Mouse (Mus musculus): Measurements from ENCODE around the gene Pcdh10. TPM values are rescaled to one million over a fixed set of nuclear protein-coding genes. Genes with fewer than 3 reads are reported as not detected.

The Pcdh10 gene
- polyA plus RNA-seq, 1 experiment from 2014 or later: 0.41 TPM

DNA sequence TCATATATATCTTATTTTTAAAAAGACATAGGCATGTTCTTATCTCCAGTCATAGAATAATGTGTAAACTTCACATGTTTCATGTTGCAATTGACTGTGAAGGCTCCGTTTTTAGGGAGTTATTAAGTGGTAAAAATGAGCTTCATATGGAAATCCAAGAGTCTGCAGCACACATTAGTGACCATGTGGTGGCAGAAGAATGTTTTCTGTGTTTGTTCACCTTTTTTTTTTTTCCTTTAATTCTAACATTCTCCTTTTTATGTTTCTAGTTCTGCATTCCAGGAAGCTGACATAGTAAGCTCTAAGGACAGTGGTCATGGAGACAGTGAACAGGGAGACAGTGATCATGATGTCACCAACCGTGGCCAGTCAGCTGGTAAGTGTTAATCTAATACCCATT, 5.6 kb downstream of the Pcdh10 start:
- no peak for DNase-seq (ENCODE audit: low spot score)
- Histone ChIP-seq H3K4me1 (replicated peaks; ENCODE audit: control insufficient read depth, insufficient read depth) (no peaks in the 10 kb centered on the region; the same call in 1 of the 2 replicates), H3K9ac (ENCODE audit: low read length) (no peak overlapping the region), H3K4me2 (replicated peaks; ENCODE audit: low read depth) (no peak overlapping the region), H3K9me3 (ENCODE audit: control insufficient read depth, low read length) (no peaks in the 10 kb centered on the region), H3K4me3 (ENCODE audit: low read depth, low read length) (no peak overlapping the region), H3K36me3 (ENCODE audit: control insufficient read depth, insufficient read depth, low read length) (no peaks in the 10 kb centered on the region), H3K27me3 (ENCODE audit: control insufficient read depth, insufficient read depth, low read length) (peaks cover 9% of the 10 kb centered on the region; the same call in 1 of the 2 replicates), H3K27ac (replicated peaks) (no peak overlapping the region)
- 50% methylated on average over 2 of the region's 2 CpGs for WGBS
- TF ChIP-seq CTCF (IDR thresholded peaks at IDR 0.05; ENCODE audit: low read depth): no peak; the same call in 1 of the 2 replicates
- no peak for TF ChIP-seq EP300 (optimal IDR thresholded peaks at IDR 0.05)
- no peak for ATAC-seq (ENCODE audit: low FRiP score, low TSS enrichment)

DNA sequence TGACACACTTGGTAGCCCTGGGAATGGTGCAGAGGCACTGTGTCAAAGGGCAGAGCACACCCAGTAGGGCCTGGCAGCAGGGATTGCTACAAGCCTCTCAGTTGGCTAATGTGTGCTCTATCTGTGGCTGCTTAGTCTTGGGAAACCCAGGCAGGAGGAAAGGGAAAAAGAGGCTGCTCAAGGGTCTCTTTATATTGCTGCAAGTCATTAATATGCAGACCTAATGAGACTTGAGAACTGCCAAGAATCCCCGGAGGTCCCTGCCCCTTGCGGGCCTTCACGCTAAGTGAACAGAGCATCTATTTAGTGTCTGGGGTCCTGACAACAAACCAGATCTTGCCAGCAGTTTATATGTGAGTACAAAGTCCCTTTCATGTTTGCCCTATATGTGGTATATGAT, 6.8 kb downstream of the Pcdh10 start:
- peaks cover 7% of the 10 kb centered on the region; the same call in 1 of the 2 replicates for H3K27me3 ChIP-seq (ENCODE audit: control insufficient read depth, insufficient read depth, low read length)
- DNase-seq (ENCODE audit: low spot score): no peak
- H3K4me3 ChIP-seq (ENCODE audit: low read depth, low read length): no peak overlapping the region
- no peak overlapping the region for H3K4me2 ChIP-seq (replicated peaks; ENCODE audit: low read depth)
- ATAC-seq (ENCODE audit: low FRiP score, low TSS enrichment): no peak
- no peak for TF ChIP-seq CTCF (IDR thresholded peaks at IDR 0.05; ENCODE audit: low read depth)
- TF ChIP-seq EP300 (optimal IDR thresholded peaks at IDR 0.05): no peak
- WGBS: 74% methylated on average over 3 of the region's 3 CpGs
- H3K27ac ChIP-seq (replicated peaks): no peak overlapping the region
- H3K9me3 ChIP-seq (ENCODE audit: control insufficient read depth, low read length): no peaks in the 10 kb centered on the region
- H3K9ac ChIP-seq (ENCODE audit: low read length): no peak overlapping the region
- H3K4me1 ChIP-seq (replicated peaks; ENCODE audit: control insufficient read depth, insufficient read depth): no peaks in the 10 kb centered on the region; the same call in 1 of the 2 replicates
- no peaks in the 10 kb centered on the region for H3K36me3 ChIP-seq (ENCODE audit: control insufficient read depth, insufficient read depth, low read length)

DNA sequence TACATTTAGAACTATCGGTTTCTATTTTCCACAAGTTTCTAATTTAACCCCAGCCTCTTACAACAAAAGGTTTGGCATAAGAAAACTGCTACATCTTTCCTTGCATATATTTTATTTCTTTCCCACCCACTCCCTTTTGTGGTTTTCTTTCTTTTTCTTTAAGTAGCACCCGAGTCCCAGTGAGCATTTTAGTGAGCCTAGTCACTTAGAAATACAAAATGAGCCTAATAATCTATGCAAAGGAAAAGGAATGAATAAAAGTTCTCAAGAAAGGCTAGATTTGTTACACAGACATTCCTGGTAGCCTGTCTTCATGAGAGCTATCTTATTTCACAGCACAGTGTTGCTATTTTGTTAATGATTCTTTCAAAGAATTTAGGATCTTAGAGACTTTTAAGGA, 7.3 kb downstream of the Pcdh10 start:
- Histone ChIP-seq H3K9me3 (ENCODE audit: control insufficient read depth, low read length) (no peaks in the 10 kb centered on the region), H3K4me1 (replicated peaks; ENCODE audit: control insufficient read depth, insufficient read depth) (no peaks in the 10 kb centered on the region), H3K4me3 (ENCODE audit: low read depth, low read length) (no peak overlapping the region), H3K4me2 (replicated peaks; ENCODE audit: low read depth) (no peak overlapping the region), H3K9ac (ENCODE audit: low read length) (no peak overlapping the region), H3K27ac (replicated peaks) (no peak overlapping the region), H3K36me3 (ENCODE audit: control insufficient read depth, insufficient read depth, low read length) (no peaks in the 10 kb centered on the region), H3K27me3 (ENCODE audit: control insufficient read depth, insufficient read depth, low read length) (peaks cover 3% of the 10 kb centered on the region; the same call in 1 of the 2 replicates)
- WGBS: 69% methylated on average over 2 of the region's 2 CpGs
- no peak for TF ChIP-seq CTCF (IDR thresholded peaks at IDR 0.05; ENCODE audit: low read depth)
- no peak for TF ChIP-seq EP300 (optimal IDR thresholded peaks at IDR 0.05)
- no peak for ATAC-seq (ENCODE audit: low FRiP score, low TSS enrichment)
- no peak for DNase-seq (ENCODE audit: low spot score)

DNA sequence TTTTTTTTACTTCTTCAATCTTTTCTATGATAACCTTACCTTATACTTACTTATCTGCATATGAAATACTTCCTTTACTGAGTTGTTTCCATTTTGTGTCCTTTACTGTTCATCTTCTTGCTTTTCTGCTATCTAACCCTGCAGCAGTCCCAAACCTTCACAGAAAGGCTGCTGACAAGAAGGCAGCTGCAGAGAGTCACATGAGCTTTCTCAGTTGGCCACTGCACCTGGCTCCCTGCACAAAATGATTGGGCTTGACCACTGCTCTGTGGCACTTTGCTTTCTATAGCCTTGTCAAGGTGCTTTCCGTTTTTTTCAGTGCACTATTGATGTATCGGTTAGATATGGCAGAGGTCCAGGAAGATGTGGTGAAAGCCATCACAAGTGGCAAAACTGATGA, 8.3 kb downstream of the Pcdh10 start:
- Histone ChIP-seq H3K27me3 (ENCODE audit: control insufficient read depth, insufficient read depth, low read length) (no peaks in the 10 kb centered on the region), H3K4me2 (replicated peaks; ENCODE audit: low read depth) (no peak overlapping the region), H3K4me1 (replicated peaks; ENCODE audit: control insufficient read depth, insufficient read depth) (no peaks in the 10 kb centered on the region), H3K9me3 (ENCODE audit: control insufficient read depth, low read length) (no peaks in the 10 kb centered on the region), H3K36me3 (ENCODE audit: control insufficient read depth, insufficient read depth, low read length) (no peaks in the 10 kb centered on the region), H3K27ac (replicated peaks) (no peak overlapping the region), H3K4me3 (ENCODE audit: low read depth, low read length) (no peak overlapping the region), H3K9ac (ENCODE audit: low read length) (no peak overlapping the region)
- TF ChIP-seq CTCF (IDR thresholded peaks at IDR 0.05; ENCODE audit: low read depth): no peak
- DNase-seq (ENCODE audit: low spot score) (no peak), ATAC-seq (ENCODE audit: low FRiP score, low TSS enrichment) (no peak)
- WGBS: 72% methylated on average over 2 of the region's 2 CpGs

DNA sequence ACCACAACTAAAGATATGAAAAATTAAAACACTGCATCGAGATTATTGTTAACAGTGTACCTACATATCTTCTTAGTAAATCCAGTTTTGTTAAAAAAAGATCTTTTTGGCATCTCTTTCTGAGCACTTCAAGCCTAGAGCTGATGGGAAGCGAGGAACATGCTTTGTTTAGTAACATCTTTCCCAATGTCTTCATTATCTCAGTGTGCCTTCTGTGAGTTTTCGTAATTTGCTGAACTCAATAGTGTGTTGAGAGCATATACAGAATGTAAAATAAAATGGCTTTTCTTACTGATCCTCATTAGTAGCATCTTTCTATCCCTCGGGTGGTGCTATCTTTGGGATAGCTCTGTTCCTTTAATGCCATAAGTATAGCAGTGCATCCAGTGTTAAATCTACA, 18.9 kb downstream of the Pcdh10 start:
- Histone ChIP-seq H3K27ac (replicated peaks) (no peak overlapping the region), H3K4me1 (replicated peaks; ENCODE audit: control insufficient read depth, insufficient read depth) (no peaks in the 10 kb centered on the region), H3K27me3 (ENCODE audit: control insufficient read depth, insufficient read depth, low read length) (no peaks in the 10 kb centered on the region), H3K36me3 (ENCODE audit: control insufficient read depth, insufficient read depth, low read length) (no peaks in the 10 kb centered on the region), H3K4me2 (replicated peaks; ENCODE audit: low read depth) (no peak overlapping the region), H3K9ac (ENCODE audit: low read length) (no peak overlapping the region), H3K9me3 (ENCODE audit: control insufficient read depth, low read length) (no peaks in the 10 kb centered on the region), H3K4me3 (ENCODE audit: low read depth, low read length) (no peak overlapping the region)
- 80% methylated on average over 4 of the region's 4 CpGs for WGBS
- ATAC-seq (ENCODE audit: low FRiP score, low TSS enrichment) (no peak), DNase-seq (ENCODE audit: low spot score) (no peak)
- TF ChIP-seq EP300 (optimal IDR thresholded peaks at IDR 0.05) (no peak), CTCF (IDR thresholded peaks at IDR 0.05; ENCODE audit: low read depth) (no peak)

DNA sequence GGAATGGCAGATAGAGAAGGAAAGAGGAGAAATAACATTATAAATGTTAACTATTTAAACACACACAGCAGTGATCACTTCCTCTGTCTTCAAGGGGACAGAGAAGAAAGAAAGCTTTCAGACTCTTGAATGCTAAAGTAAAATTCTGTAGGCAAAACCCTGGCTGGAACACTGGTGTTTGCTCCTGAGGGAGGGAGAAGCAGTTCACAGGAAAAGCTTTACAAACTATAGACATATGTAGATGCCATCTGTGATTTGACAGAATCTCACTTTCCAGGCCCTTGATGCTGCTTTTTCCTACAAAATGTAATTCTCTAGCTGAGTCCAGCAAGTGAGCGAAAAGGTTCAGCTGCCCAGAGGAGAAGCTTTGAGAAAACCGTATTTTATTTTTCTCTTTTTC, 25.0 kb downstream of the Pcdh10 start:
- Histone ChIP-seq H3K4me2 (replicated peaks; ENCODE audit: low read depth) (no peak overlapping the region), H3K9ac (ENCODE audit: low read length) (no peak overlapping the region), H3K4me1 (replicated peaks; ENCODE audit: control insufficient read depth, insufficient read depth) (no peaks in the 10 kb centered on the region), H3K36me3 (ENCODE audit: control insufficient read depth, insufficient read depth, low read length) (no peaks in the 10 kb centered on the region), H3K4me3 (ENCODE audit: low read depth, low read length) (no peak overlapping the region), H3K27ac (replicated peaks) (no peak overlapping the region), H3K9me3 (ENCODE audit: control insufficient read depth, low read length) (no peaks in the 10 kb centered on the region), H3K27me3 (ENCODE audit: control insufficient read depth, insufficient read depth, low read length) (no peaks in the 10 kb centered on the region)
- DNase-seq (ENCODE audit: low spot score) (no peak), ATAC-seq (ENCODE audit: low FRiP score, low TSS enrichment) (no peak)
- 87% methylated on average over 2 of the region's 2 CpGs for WGBS
- TF ChIP-seq CTCF (IDR thresholded peaks at IDR 0.05; ENCODE audit: low read depth): no peak
- TF ChIP-seq EP300 (optimal IDR thresholded peaks at IDR 0.05): no peak
